Mouse (Mus musculus) neural tube, embryonic 10.5 days (tissue): ENCODE results near the gene Tsg101.
A peak's percentile ranks its signal among the peaks of the same experiment; 100 is the strongest.

Experiments used
- DNase-seq: peaks from one replicate; pipeline ENCODE4 v3.0.0-alpha.2; 2017; ENCODE audit warnings: low spot score; ENCODE audit errors: extremely low spot score

The Tsg101 gene

DNA sequence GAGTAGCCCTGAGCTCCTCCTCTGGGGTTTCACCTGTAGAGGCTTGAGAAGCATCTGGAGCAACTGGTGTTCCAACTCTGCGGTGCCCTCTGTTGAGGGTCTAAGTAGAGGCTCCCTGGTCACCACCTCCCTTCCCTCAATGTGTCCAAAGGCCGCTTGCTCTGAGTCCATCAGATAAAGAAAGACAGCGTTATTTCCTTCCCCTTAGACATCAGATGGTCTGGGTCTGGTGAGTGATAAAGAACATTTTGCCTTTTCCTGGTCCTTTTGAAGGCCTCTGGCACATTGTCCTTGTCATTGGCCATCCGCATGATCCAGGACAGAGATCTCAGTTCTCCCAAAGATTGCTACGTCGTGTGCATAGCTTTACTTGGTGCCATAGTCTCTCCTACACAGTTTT, 42.5 kb downstream of the Tsg101 start:
- DNase-seq = no peak

DNA sequence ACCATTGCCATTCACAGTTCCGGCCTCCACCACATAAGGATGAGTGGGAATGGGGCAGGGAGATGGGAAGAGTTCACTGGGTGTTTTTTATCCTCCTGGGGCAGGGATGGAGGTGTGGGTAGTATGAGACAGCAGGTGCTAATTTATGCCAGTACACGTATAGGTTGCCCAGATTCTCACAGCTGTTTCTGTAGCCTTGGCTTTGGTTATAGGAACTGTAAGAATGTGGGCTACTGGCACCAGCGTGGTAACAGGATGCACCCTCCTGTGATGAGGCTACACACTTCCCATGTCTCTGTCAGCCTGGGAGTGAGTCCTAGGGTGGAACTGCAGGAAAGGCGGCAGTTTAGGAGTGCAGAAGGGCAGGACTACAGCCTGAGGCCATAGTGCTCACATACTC, 42.9 kb downstream of the Tsg101 start:
- DNase-seq = no peak

DNA sequence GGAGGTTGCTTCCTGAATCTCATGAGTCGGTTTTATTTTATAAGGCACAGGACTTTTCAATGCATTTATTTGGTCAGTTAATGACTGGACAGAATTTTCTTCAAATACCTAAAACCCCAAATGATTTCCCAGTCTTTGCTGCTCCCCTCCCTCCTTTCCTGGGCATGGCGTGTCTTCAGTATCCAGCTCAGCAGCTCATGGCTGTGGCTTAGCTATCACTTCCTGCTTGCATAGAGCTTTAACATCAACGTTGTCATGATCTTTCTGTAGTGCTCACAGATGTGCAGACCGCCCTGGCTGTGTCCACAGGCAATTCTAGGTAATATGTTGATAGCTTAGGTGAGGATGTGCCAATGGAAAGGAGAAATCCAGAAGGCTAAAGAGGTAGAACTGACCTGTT, 47.8 kb downstream of the Tsg101 start:
- no peak for DNase-seq

DNA sequence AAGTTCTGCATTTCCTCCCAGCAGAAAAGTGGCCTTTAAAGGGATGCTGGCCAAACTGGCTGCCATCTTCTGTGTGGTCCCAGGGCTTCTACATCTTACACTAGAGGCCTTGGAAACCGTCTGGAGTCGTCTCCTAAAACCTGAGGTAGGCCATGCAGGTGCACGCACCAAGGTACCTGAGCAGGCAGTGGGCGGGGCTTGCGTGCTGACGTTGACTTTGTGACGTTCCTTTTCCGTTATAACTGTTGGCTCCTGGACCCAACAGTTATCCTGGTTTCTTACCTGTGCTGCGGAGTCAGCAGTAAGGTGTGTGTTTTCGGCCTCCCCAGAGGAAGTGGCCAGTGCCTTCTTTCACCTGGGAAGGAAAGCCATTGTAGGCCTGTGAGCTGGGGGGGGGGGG, 58.8 kb downstream of the Tsg101 start, which contains the start of gene Ldhc:
Ldhc (plus strand) TSS at position 208 of the 400 bp plus-strand sequence.
- no peak for DNase-seq

- no peak for DNase-seq
Observed at GRCm38 (mm10) chr7:46859031-46859430, 60.7 kb downstream of the Tsg101 start.

DNA sequence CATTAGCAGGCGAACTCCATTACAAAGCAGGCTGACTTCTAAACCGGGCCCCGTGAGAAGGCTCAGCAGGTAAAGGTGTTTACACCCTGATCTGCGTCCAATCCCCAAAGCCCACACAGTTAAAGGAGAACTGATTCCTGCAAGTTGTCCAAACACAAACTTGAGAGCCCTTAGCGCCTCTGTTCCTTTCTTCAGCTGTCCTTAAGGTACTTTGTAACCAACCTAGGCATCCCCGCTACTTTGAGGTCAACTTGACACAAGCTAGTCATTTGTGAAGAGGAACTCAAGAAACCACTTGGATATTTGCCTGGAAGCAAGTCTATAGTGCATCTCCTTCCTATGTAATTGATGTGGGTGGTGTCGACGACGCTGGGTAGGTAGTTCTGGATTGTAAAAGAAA, 62.3 kb downstream of the Tsg101 start:
- DNase-seq = no peak

DNA sequence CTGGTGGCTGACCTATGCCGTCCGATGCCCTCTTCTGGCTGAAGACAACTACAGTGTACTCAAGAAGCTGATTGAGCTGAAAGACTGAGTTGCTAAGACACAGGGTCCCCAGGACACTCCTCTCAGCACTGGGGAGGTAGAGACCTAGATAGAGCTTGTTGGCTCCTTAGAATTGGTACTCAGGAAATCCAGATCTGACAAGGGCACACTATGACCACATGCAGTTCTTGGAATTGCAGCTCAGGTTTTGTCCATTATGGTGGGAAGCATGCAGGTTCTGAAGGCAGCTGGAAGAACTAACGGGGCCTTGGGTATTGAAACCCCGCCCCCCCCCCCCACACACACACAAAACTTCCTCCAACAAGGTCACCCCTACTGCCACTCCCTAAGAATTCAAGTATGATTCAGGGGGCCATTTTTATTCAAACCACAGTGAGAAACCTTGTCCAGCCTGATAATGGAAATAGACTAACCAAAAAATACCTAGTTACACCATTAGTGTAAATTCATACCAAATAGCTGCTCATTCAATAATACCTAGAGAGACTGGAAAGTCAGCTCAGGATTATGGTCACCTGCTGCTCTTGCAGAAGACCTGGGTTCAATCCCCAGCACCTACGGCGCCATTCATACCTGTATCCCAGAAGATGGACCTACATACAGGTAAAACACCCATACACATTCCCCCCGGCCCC, 63.8 kb downstream of the Tsg101 start:
- no peak for DNase-seq

DNA sequence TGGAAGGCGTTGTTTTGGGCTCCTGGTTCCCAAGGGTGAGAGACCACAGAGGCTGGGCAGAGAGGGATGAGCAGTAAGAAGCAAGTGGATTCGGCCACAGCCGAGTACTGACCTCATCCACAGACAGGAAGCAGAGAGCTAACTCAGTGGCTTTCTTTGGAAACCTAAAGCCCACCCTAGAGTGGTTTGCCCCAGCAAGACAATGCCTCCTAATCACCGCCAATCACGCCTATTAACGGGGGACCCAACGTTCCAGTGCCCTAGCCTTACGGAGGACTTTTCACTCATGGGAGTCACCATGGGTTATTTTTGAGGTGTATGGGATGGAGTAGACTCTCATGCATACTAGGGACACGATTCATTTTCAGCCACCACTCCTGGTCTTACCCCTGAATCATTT, 66.4 kb downstream of the Tsg101 start:
- DNase-seq = no peak

DNA sequence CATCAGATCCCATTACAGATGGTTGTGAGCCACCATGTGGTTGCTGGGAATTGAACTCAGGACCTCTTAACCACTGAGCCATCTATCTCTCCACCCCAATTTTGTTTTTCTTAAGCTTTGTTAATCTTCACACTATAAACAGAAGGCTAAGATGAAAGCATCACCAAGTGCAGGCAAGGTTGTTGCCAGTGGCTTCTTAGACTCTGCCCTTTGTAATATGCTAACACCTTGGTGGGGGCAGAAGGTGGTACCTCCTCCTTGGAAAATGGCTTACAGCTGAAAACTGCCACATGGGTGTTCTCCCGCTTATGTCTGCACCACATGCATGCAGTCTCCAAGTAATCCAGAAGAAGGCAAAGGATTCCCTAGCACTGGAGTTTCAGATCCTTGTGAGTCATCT, 67.1 kb downstream of the Tsg101 start:
- no peak for DNase-seq

GRCm38 (mm10) chr7:46851026-46851425, 68.7 kb downstream of the Tsg101 start:
- DNase-seq = no peak

DNA sequence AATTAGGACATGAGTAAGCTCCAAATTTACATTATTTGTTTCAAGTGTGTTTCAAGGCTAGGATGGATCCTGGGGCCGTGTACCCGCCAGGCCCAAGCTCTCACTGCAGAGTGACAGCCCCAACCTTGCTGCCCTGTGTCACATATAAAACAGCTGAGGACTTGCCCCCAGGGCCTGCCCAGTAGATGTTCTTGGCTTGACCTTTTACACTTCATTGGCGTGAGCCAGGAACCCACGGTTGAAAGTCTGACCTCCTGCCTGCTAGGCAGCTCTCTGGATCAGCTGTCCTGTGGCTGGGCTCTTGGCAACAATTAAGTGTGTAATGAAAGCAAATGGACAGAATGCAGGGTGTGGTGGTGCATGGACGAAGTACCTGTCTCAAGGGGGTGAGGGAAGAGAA, 70.5 kb downstream of the Tsg101 start:
- DNase-seq = no peak

DNA sequence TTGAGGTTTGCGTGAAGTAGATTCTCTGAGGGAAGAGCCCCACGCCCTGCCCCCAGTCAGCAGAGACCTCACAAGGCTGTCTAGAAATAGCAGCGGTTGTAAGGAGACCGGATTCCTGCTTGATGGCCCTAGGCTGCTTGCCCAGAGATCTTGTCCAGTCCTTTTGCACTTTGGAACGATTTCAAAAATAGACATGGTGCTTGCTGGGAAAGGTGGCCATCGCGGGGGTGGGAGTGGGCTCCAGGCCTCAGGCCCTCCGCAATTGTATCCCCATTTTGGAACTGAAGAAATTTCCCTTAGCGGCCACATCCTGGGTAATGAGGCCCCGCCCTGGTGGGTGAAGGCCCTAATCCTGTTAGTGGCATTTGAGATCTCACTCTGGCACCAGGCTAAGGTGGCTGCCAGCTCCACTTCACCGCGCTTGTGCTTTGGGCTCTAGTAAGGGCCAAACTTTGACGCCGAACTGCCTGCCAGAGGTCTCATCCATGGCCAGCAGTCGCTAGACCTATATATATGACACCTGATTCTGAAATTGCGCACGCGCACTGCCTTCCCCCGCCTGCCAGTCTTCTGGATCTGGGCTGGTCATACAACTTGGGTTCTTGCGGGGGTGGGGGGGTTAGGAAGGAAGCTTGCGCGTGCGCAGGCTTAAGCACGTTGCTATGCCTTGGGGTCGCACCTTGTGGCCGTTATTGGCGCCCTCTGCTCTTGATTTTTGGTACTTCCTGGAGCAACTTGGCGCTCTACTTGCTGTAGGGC, 73.1 kb downstream of the Tsg101 start:
- peak; percentile 75 for DNase-seq

- no peak for DNase-seq
Observed at GRCm38 (mm10) chr7:46845978-46846485, 73.7 kb downstream of the Tsg101 start.

DNA sequence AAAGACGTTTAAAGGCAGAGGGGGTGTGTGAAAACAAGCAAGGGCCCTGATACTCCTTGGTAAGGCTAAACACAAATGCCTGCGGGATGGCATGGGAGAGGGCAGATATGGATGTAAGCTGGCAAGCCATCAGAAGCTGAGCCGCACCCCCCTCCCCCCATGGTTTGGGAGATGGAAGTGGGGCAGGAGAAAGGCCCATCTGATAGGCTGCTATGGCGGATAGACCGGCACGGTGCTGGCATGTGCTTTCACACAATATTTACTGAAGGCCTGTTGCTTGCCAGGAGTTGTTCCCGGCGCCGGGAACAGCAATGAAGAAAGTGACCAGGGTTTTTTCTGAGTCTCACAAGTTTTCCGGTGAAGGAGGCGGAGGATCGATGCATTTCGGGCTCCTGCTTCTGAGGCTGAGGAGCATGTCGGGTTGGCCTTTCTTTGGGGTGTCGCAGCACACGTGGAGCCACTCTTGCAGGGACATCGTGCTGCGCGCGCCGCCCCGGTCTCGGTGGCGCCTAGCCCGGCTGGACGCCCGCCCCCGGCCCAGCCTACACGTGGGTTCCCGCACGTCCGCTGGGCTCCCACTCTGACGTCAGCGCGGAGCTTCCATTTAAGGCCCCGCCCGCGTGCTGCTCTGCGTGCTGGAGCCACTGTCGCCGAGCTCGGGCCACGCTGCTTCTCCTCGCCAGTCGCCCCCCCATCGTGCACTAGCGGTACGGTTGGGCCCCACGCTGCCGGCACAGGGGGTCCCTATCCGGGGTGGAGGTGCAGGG, 74.4 kb downstream of the Tsg101 start:
- DNase-seq = peak; percentile 94

DNA sequence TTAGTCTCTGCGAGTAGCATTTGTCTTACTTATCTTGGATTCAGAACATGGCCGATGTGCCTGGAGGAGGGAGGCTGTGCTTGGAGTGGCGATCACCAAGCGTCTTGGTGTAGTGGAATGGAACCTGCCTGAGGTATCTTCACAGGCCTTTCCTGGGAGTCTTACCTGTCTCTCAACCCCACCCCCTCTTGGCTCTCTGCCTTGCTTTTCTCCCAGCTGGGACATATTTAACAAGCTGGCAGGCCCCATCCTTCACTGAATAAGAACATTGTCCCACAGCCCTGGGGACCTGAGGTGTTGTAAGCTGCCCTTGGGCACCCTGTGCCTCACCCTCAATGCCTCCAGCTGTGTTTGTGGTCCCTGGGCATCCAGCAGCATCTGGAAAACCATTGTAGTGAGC, 76.2 kb downstream of the Tsg101 start:
- no peak for DNase-seq

DNA sequence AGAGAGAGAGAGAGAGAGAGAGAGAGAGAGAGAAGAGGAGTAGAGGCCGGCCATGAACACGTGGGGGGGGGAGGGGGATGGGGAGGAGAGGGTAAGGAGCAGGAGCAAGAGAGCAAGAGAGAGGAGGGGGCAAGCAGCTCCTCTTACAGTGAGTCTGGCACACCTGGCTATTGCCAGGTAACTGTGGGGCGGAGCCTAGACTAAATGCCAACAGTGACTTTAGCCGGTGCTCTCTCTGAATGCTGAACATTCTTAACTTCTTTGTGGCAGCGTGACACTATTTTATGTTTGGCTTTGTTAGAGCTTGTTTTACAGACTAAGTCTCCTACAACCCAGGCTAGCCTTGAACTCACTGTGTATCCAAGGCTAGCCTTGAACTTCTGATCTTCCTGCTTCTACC, 77.5 kb downstream of the Tsg101 start:
- no peak for DNase-seq

GRCm38 (mm10) chr7:46840787-46841525, 78.8 kb downstream of the Tsg101 start, which contains the start of gene Ldha:
Gene Ldha, plus strand, starts transcription at chr7:46841475.
- no peak for DNase-seq

GRCm38 (mm10) chr7:46840326-46840725, 79.4 kb downstream of the Tsg101 start:
- DNase-seq = no peak

GRCm38 (mm10) chr7:46839861-46840260, 79.9 kb downstream of the Tsg101 start:
- DNase-seq = no peak

DNA sequence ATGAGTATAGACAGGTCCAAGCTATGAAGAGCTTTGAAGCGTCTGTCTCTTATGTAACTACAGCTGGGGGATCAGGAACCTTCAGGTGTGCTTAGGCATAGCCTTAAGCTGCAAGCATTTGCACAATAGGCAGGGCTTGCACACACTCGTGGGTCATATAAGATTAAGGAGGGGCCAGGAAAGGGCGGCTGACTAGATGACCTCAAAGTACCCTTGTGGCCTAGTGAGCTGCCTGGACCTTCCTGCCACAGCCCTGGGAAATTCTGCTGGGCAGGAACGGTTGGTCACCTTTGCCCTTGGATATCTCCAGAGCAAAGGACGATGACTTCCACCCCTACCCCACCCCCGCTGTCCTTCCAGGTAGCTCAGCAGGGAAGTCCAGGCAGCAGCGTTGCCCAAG, 80.3 kb downstream of the Tsg101 start:
- no peak for DNase-seq
